Mouse (Mus musculus) forebrain, embryonic 11.5 days (tissue): Measurements from ENCODE around the gene Lrrk1. TPM values are rescaled to one million over a fixed set of nuclear protein-coding genes. Genes with fewer than 3 reads are reported as not detected.

ENCODE experiments used
- ATAC-seq: fragments of 200-750 bp; cut with Nextera tagmentation; replicated peaks from 2 replicates; pipeline ENCODE4 v1.8.0; 2017; ENCODE audit warnings: moderate TSS enrichment; ENCODE audit not compliant: low FRiP score
- DNase-seq: peaks from one replicate; pipeline ENCODE4 v3.0.0-alpha.2; 2017; ENCODE audit warnings: low spot score
- H3K27ac ChIP-seq: fragments of 300-500 bp; sonication (generic); 2 replicates; pipeline ENCODE4 v1.5.1; 2014; ENCODE audit warnings: low read depth, low read length
- H3K27me3 ChIP-seq: fragments of 300-500 bp; sonication (generic); 2 replicates; pipeline ENCODE4 v1.6.1; 2014; ENCODE audit warnings: mild to moderate bottlenecking, low read length, mixed read lengths; ENCODE audit not compliant: control insufficient read depth, insufficient read depth
- H3K36me3 ChIP-seq: fragments of 300-500 bp; sonication (generic); 2 replicates; pipeline ENCODE4 v1.6.1; 2014; ENCODE audit warnings: mild to moderate bottlenecking, low read length, moderate library complexity, mixed read lengths; ENCODE audit not compliant: control insufficient read depth, insufficient read depth
- H3K4me1 ChIP-seq: fragments of 300-500 bp; sonication (generic); replicated peaks from 2 replicates; pipeline ENCODE4 v1.6.1; 2014; ENCODE audit warnings: low read length, mixed read lengths; ENCODE audit not compliant: control insufficient read depth, insufficient read depth
- H3K4me2 ChIP-seq: fragments of 300-500 bp; sonication (generic); 2 replicates; pipeline ENCODE4 v1.6.1; 2014; ENCODE audit warnings: low read depth, mild to moderate bottlenecking, low read length, moderate library complexity, mixed read lengths; ENCODE audit not compliant: severe bottlenecking
- H3K4me3 ChIP-seq: fragments of 300-500 bp; sonication (generic); 2 replicates; pipeline ENCODE4 v1.5.1; 2014; ENCODE audit warnings: low read depth, low read length
- H3K9ac ChIP-seq: fragments of 300-500 bp; sonication (generic); 2 replicates; pipeline ENCODE4 v1.6.1; 2014; ENCODE audit warnings: low read length
- H3K9me3 ChIP-seq: fragments of 300-500 bp; sonication (generic); 2 replicates; pipeline ENCODE4 v1.6.1; 2016; ENCODE audit warnings: low read length, mixed read lengths; ENCODE audit not compliant: control insufficient read depth
- WGBS: fragments of 180-500 bp; shearing (Covaris S2); extraction: QIAGEN DNeasy Blood & Tissue Kit; methylation state at CpG from one replicate; pipeline ENCODE4 v1.1.7; 2014; 5-methylcytosine and 5-hydroxymethylcytosine counted together
- polyA plus RNA-seq: library from polyadenylated mRNA; unstranded; fragments of >200 nt; fragmentation: Nextera tagmentation; extraction: Ambion mirVana; gene quantifications from 2 replicates; pipeline ENCODE4 v1.2.1, GENCODE M21; 2014

Lrrk1 gene
- polyA plus RNA-seq, 1 experiment from 2014 or later: 3.3 TPM

DNA sequence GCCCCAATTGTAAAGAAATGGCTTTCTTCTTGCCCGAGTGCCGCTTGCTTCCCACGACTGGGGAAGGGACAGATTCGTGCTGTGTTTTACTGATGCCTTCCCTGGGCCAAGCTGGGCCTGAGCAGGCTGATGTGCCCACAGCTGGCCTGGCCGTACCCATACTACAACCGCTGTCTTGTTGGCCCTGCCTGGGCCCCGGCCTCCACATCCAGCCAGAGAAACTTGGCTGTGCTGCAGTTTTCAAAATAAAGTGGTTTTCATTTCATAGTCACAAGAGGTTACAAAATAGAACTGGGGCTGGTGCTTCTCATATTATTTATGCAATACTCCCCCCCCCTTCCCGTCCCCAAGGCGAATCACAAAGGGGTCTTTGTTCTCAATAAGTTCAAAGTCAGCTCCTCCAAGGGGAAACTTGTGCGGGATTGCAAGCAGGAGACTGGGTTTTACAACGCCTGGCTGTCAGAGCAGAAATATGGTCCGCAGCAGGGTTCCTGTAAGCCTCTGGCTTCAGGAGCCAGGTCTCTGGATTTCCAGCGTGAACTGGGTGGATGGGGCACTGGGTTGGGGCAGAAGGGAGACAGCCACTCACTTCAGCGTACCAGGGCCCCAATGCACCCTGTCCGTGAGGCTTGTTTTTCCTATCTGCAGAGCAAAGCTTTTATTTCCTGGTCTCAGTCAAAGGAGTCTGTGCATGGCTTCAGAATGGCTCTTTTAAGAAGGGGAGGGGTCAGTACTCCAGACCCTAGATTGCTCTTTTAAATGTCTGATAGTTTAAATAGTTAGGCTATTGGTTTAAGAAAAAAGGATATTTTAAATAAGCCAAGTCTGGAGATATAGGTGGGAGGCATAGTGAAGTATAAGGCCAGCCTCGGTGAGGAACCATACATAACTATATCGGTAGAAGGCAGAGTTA lies 157.3 kb downstream of the Lrrk1 start:
- no peak overlapping the region for H3K4me2 ChIP-seq
- H3K9ac ChIP-seq: peak overlapping the region; percentile 43
- ATAC-seq (peak; percentile 67), DNase-seq (peak; percentile 63)
- peaks cover 16% of the 10 kb centered on the region for H3K4me1 ChIP-seq
- no peak overlapping the region for H3K4me3 ChIP-seq
- no peaks in the 10 kb centered on the region for H3K36me3 ChIP-seq
- no peaks in the 10 kb centered on the region for H3K27me3 ChIP-seq
- no peaks in the 10 kb centered on the region for H3K9me3 ChIP-seq
- WGBS: 27% methylated on average over 17 of the region's 17 CpGs
- peak overlapping the region; percentile 76 for H3K27ac ChIP-seq

GRCm38 (mm10) chr7:66230246-66230637 lies 157.9 kb downstream of the Lrrk1 start:
- Histone ChIP-seq H3K27ac (peak overlapping the region; percentile 76), H3K4me3 (no peak overlapping the region), H3K9me3 (no peaks in the 10 kb centered on the region), H3K36me3 (no peaks in the 10 kb centered on the region), H3K4me2 (no peak overlapping the region), H3K9ac (peak overlapping the region; percentile 43), H3K27me3 (no peaks in the 10 kb centered on the region), H3K4me1 (peaks cover 16% of the 10 kb centered on the region)
- ATAC-seq: 0 out of 2 replicates have a peak, but pooled peaks have one; percentile 17
- WGBS: 55% methylated on average over 4 of the region's 4 CpGs
- DNase-seq: no peak

- Histone ChIP-seq H3K9me3 (no peaks in the 10 kb centered on the region), H3K27ac (no peak overlapping the region), H3K27me3 (no peaks in the 10 kb centered on the region), H3K36me3 (no peaks in the 10 kb centered on the region), H3K4me1 (peaks cover 16% of the 10 kb centered on the region), H3K4me2 (no peak overlapping the region), H3K9ac (no peak overlapping the region), H3K4me3 (no peak overlapping the region)
- no peak for ATAC-seq
- DNase-seq: no peak
- WGBS: 77% methylated on average over 7 of the region's 7 CpGs
Observed at GRCm38 (mm10) chr7:66229433-66229832, 158.7 kb downstream of the Lrrk1 start.

- Histone ChIP-seq H3K36me3 (no peaks in the 10 kb centered on the region), H3K27ac (no peak overlapping the region), H3K9ac (no peak overlapping the region), H3K4me1 (peaks cover 16% of the 10 kb centered on the region), H3K4me2 (no peak overlapping the region), H3K9me3 (no peaks in the 10 kb centered on the region), H3K4me3 (no peak overlapping the region), H3K27me3 (no peaks in the 10 kb centered on the region)
- DNase-seq (peak; percentile 26), ATAC-seq (no peak)
- 80% methylated on average over 2 of the region's 2 CpGs for WGBS
Observed at GRCm38 (mm10) chr7:66228610-66228920, 159.6 kb downstream of the Lrrk1 start.

DNA sequence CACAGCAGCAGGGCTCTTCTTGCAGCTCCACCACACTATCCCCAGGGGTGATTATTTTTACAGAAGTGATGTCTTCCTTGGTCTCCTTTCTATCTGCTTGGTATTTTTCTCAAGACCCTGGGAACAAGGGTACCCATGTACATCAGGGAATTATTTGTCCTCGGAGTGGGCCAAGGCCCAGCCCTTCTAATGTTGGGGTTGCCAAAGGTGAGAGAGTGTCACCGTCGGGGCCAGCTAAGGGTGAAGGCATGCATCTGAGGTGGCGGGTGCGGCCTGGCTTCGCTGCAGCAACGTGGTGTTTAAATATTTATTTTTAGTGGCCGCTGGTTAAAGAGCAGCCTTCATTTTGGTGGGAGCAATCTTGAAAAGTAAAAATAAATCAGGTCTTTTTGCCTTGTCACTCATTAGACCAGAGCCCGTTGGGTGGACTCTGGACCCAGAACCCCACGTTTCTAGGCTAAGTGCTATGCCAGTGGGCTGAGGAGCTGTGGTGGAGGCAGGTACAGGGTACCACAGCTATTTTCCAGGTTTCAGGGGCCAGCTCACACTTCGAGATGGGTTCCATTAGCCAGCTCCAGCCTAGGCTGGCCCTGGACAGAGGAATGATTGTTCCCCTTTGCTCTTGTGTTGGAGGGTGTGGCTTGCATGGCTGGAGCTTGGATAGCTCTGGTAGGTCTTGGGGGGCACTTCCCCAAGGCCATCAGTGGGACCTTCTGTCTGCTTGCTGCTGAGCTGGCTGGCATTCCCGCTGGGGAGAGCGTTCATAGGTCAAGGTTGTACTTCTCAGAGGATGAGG lies 160.1 kb downstream of the Lrrk1 start:
- WGBS: 88% methylated on average over 13 of the region's 13 CpGs
- H3K9ac ChIP-seq: no peak overlapping the region
- no peak overlapping the region for H3K4me2 ChIP-seq
- no peaks in the 10 kb centered on the region for H3K9me3 ChIP-seq
- H3K27ac ChIP-seq: no peak overlapping the region
- no peaks in the 10 kb centered on the region for H3K36me3 ChIP-seq
- H3K4me1 ChIP-seq: peaks cover 16% of the 10 kb centered on the region
- peak; percentile 39 for DNase-seq
- H3K27me3 ChIP-seq: no peaks in the 10 kb centered on the region
- ATAC-seq: no peak
- no peak overlapping the region for H3K4me3 ChIP-seq

GRCm38 (mm10) chr7:66225881-66226280 lies 162.3 kb downstream of the Lrrk1 start:
- H3K4me1 ChIP-seq: peaks cover 12% of the 10 kb centered on the region
- 87% methylated on average over 3 of the region's 3 CpGs for WGBS
- H3K27ac ChIP-seq: no peak overlapping the region
- no peak overlapping the region for H3K4me3 ChIP-seq
- H3K9me3 ChIP-seq: no peaks in the 10 kb centered on the region
- no peak overlapping the region for H3K9ac ChIP-seq
- no peak overlapping the region for H3K4me2 ChIP-seq
- ATAC-seq (no peak), DNase-seq (no peak)
- H3K27me3 ChIP-seq: no peaks in the 10 kb centered on the region
- no peaks in the 10 kb centered on the region for H3K36me3 ChIP-seq

DNA sequence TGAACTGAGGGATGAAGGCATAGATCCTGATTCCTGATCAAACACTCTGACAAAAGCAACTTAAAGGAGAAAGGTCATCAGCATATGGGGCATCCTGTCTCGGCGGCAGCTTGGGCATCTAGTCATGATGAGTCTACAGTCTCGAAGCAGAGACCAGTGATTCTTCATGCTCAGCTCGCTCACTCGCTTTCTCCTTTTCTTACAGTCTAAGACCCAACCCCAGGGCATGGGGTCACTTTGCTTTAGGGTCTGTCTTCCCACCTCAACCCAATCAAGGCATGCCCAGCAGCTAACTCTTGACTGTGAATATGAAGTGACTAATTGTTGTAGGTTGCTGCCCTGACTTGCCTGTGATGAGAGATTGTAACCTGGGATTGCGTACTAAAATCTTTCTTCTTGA lies 163.6 kb downstream of the Lrrk1 start:
- ATAC-seq (no peak), DNase-seq (peak; percentile 16)
- H3K4me2 ChIP-seq: no peak overlapping the region
- no peaks in the 10 kb centered on the region for H3K36me3 ChIP-seq
- no peaks in the 10 kb centered on the region for H3K27me3 ChIP-seq
- peaks cover 3% of the 10 kb centered on the region; the same call in 1 of the 2 replicates for H3K4me1 ChIP-seq
- no peak overlapping the region for H3K4me3 ChIP-seq
- WGBS: 94% methylated on average over 6 of the region's 6 CpGs
- H3K27ac ChIP-seq: no peak overlapping the region
- H3K9me3 ChIP-seq: no peaks in the 10 kb centered on the region
- H3K9ac ChIP-seq: no peak overlapping the region

GRCm38 (mm10) chr7:66223731-66224130 lies 164.4 kb downstream of the Lrrk1 start:
- 93% methylated on average over 1 of the region's 1 CpGs for WGBS

More at GRCm38 (mm10) chr7:66223731-66224130, 164.4 kb downstream of the Lrrk1 start:
- Histone ChIP-seq H3K27ac (no peak overlapping the region), H3K4me3 (no peak overlapping the region), H3K9ac (no peak overlapping the region), H3K4me2 (no peak overlapping the region), H3K4me1 (peaks cover 3% of the 10 kb centered on the region; the same call in 1 of the 2 replicates), H3K27me3 (no peaks in the 10 kb centered on the region), H3K9me3 (no peaks in the 10 kb centered on the region), H3K36me3 (no peaks in the 10 kb centered on the region)
- DNase-seq (no peak), ATAC-seq (no peak)
